Mouse (Mus musculus): Measurements from ENCODE around the gene Tubgcp2. TPM values are rescaled to one million over a fixed set of nuclear protein-coding genes. Genes with fewer than 3 reads are reported as not detected.
A peak's percentile ranks its signal among the peaks of the same experiment; 100 is the strongest.

The Tubgcp2 gene
- total and polyA plus RNA-seq, 3 experiments, result 42.5 to 50.4 (median 46.7) TPM

DNA sequence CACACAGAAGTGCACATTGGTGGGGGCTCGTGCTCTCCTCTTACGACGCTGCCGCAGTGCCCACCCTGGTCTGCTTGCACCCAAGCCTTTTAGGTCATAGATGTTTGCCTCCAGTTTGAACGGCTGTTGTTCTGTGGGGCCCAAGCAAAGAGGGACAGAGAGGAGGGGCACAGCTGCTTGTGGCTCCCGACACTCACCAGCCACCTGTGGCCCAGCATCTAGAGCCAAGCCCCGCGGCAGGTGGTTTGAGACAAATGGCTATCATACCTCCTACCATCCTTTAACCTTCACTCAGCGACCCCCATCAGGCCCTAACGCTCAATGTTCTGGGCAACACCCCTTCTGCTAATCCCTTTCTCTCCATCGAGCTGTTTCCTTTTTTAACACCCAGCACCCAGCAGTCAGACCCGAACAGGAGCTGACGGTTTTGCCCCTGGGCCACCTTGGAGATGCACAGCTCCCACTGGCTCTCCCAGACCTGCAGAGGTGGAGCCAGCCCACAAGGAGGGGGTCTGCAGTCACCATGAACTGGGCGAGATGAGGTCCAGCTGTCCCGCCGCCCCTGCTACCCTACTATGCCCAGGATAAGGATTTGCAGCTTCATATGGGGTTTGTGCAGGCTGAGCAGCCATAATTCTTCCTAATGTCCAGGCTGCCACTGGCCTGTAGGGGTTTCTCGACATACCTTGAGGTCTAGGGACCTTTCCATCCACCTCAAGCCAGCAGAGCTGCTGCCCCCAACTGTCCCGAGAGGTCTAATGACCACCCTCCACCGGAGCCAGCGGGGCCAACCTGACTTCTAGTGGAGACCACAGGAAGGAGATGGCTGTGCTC, 45.2 kb upstream of the Tubgcp2 start:
- Histone ChIP-seq H3K27me3 (replicated peaks) (peaks cover 49% of the 10 kb centered on the region), H3K36me3 (replicated peaks in 1 of 2; ENCODE audit: control insufficient read depth in 1 of 2, insufficient read depth in 1 of 2, low read length in 1 of 2) (no peaks in the 10 kb centered on the region), H3K27ac (ENCODE audit: insufficient read depth, low read depth) (no peak overlapping the region), H3K9me3 (replicated peaks; ENCODE audit: low read length) (no peaks in the 10 kb centered on the region), H3K79me2 (replicated peaks; ENCODE audit: control insufficient read depth, extremely low read depth, insufficient read depth, poor library complexity, severe bottlenecking) (no peaks in the 10 kb centered on the region), H3K4me3 (replicated peaks in 1 of 3; ENCODE audit: low read depth in 2 of 3, low read length in 2 of 3, poor library complexity in 1 of 3) (no peak overlapping the region), H3K4me1 (ENCODE audit: control insufficient read depth in 1 of 2, insufficient read depth in 2 of 2) (peaks cover 17 to 22% of the 10 kb centered on the region in 2 experiments), H3K9ac (ENCODE audit: insufficient read depth, low read depth) (no peak overlapping the region), H3K4me2 (ENCODE audit: insufficient read depth, low read depth, poor library complexity, severe bottlenecking) (peak overlapping the region; percentile 68)
- dilution Hi-C loops (cut with MboI; ENCODE audit: extremely low pct_ligation_motif_present, extremely low pct_unique_long_range_greater_than_20kb, low sequenced_read_pairs), result no loop called here
- in situ Hi-C loops (cut with MboI; ENCODE audit: low pct_ligation_motif_present, low pct_unique_long_range_greater_than_20kb, low sequenced_read_pairs), result loop anchor here (25.0 kb wide), 1 partner anchor 756 kb away; the partner anchor contains the start of genes Odf3, Scgb1c1 and Urah
- DNase-seq (ENCODE audit: extremely low read depth), result no peak
- no peak for TF ChIP-seq E2F4 (IDR thresholded peaks at IDR 0.05; ENCODE audit: insufficient replicate concordance, low read depth, low read length)
- TF ChIP-seq PAX5 (IDR thresholded peaks at IDR 0.05; ENCODE audit: low read length), result no peak
- no peak for TF ChIP-seq MXI1 (IDR thresholded peaks at IDR 0.05; ENCODE audit: low read depth, low read length)
- TF ChIP-seq POLR2AphosphoS2 (IDR thresholded peaks at IDR 0.05; ENCODE audit: low read depth, low read length), result no peak
- TF ChIP-seq SMC3 (IDR thresholded peaks at IDR 0.05; ENCODE audit: low read depth, low read length), result no peak
- TF ChIP-seq ZMIZ1 (IDR thresholded peaks at IDR 0.05; ENCODE audit: low read depth, low read length), result no peak
- no peak for TF ChIP-seq NELFE (IDR thresholded peaks at IDR 0.05; ENCODE audit: low read depth, low read length)
- TF ChIP-seq ZNF384 (IDR thresholded peaks at IDR 0.05; ENCODE audit: low read depth, low read length), result no peak
- no peak for TF ChIP-seq TCF12 (IDR thresholded peaks at IDR 0.05; ENCODE audit: low read depth, low read length)
- no peak for TF ChIP-seq CHD2 (IDR thresholded peaks at IDR 0.05; ENCODE audit: low read length)

DNA sequence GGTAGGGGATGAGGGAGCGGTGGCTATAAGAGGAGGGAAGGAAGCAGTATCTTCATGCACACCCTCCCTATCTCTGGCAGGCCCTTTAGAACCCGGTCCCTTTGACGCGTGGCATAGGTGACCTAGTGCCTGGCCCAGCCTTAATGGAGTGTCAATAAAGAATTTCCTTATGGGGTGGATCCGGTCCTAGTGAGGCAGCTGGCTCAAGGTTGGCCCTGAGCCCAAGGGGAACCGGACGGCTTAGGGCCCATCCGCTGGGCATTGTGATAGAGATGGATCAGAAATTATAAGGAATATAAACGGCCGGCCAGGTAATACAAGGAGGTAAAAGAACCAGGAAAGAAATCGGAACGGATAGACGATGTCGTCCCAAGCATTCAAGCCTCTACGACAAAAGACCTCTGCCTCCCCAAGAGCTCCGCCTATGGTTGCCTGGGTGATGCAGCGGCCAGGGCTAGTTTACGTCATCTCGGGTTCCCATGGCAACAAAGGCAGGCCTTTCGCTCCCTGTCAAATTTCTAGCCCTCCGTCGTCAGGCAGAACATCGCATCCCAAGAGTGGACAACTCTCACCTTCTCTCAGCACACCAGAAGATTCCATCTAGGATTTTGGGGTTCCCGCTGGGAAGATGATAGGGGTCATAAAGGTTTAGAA, 44.2 kb upstream of the Tubgcp2 start:
- no peak for TF ChIP-seq ZC3H11A (IDR thresholded peaks at IDR 0.05; ENCODE audit: low read depth, low read length)
- TF ChIP-seq JUN (IDR thresholded peaks at IDR 0.05; ENCODE audit: insufficient read depth, low read depth, low read length), result no peak
- TF ChIP-seq MXI1 (IDR thresholded peaks at IDR 0.05; ENCODE audit: low read depth, low read length), result peak; percentile 97
- no peak for TF ChIP-seq UBTF (IDR thresholded peaks at IDR 0.05; ENCODE audit: low read depth, low read length)
- Histone ChIP-seq H3K4me3 (replicated peaks in 1 of 3; ENCODE audit: low read depth in 2 of 3, low read length in 2 of 3, poor library complexity in 1 of 3) (no peak overlapping the region), H3K4me1 (ENCODE audit: control insufficient read depth in 1 of 2, insufficient read depth in 2 of 2) (peaks cover 17 to 22% of the 10 kb centered on the region in 2 experiments), H3K9ac (ENCODE audit: insufficient read depth, low read depth) (peak overlapping the region; percentile 20; the same call in 1 of the 2 replicates), H3K27ac (ENCODE audit: insufficient read depth, low read depth) (no peak overlapping the region), H3K27me3 (replicated peaks) (peaks cover 49% of the 10 kb centered on the region), H3K79me2 (replicated peaks; ENCODE audit: control insufficient read depth, extremely low read depth, insufficient read depth, poor library complexity, severe bottlenecking) (no peaks in the 10 kb centered on the region), H3K9me3 (replicated peaks; ENCODE audit: low read length) (no peaks in the 10 kb centered on the region), H3K4me2 (ENCODE audit: insufficient read depth, low read depth, poor library complexity, severe bottlenecking) (peak overlapping the region; percentile 68), H3K36me3 (replicated peaks in 1 of 2; ENCODE audit: control insufficient read depth in 1 of 2, insufficient read depth in 1 of 2, low read length in 1 of 2) (no peaks in the 10 kb centered on the region)
- dilution Hi-C loops (cut with MboI; ENCODE audit: extremely low pct_ligation_motif_present, extremely low pct_unique_long_range_greater_than_20kb, low sequenced_read_pairs) (no loop called here), in situ Hi-C loops (cut with MboI; ENCODE audit: low pct_ligation_motif_present, low pct_unique_long_range_greater_than_20kb, low sequenced_read_pairs) (loop anchor here (25.0 kb wide), 1 partner anchor 757 kb away; the partner anchor contains the start of genes Odf3, Scgb1c1 and Urah)
- DNase-seq (ENCODE audit: extremely low read depth), result peak; percentile 89

Measured in CH12.LX (cell line).